Mouse (Mus musculus) stomach, postnatal 0 days (tissue): ENCODE measurements around the gene Plekhj1.

Experiments used
- CTCF ChIP-seq: IDR thresholded peaks from 2 replicates; pipeline ENCODE4 v1.5.1; 2016; ENCODE audit warnings: antibody characterized with exemption, low read depth, mild to moderate bottlenecking, moderate library complexity
- EP300 ChIP-seq: optimal IDR thresholded peaks from 2 replicates; pipeline ENCODE3; 2016; ENCODE audit warnings: antibody characterized with exemption

DNA sequence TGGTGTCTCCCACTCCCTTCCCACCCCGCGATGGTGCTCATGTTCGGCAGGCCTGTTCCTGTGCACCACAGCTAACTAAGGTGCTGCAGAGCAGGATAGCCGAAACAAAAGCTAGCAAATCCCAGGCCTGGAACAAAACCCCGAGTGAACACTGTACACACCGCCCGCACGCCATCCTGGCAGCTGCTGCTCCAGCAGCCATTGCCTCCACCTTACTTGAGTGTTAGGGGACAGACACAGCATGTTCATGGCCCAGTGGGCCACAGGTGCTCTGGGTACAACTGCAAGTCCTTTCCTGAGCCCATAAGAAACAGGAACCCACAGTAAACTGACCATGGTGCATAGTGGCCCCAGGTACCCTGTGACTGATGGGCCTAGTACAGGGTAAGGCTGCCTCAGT, 3.7 kb downstream of the Plekhj1 start:
- TF ChIP-seq CTCF (no peak), EP300 (no peak)
